Mouse (Mus musculus) limb, embryonic 11.5 days (tissue): ENCODE data around the gene Tnfsfm13. TPM values are rescaled to one million over a fixed set of nuclear protein-coding genes. Genes with fewer than 3 reads are reported as not detected.

Experiments
- ATAC-seq: fragments of 200-750 bp; cut with Nextera tagmentation; 2 replicates; pipeline ENCODE4 v1.8.0; 2017; ENCODE audit warnings: low read depth; ENCODE audit not compliant: insufficient number of reproducible peaks, low FRiP score, low TSS enrichment
- DNase-seq: peaks from one replicate; pipeline ENCODE4 v3.0.0-alpha.2; 2015; ENCODE audit warnings: low spot score
- H3K27ac ChIP-seq: fragments of 300-500 bp; sonication (generic); replicated peaks from 2 replicates; pipeline ENCODE4 v1.5.1; 2014; ENCODE audit warnings: low read depth, mild to moderate bottlenecking, low read length
- H3K27me3 ChIP-seq: fragments of 300-500 bp; sonication (generic); 2 replicates; pipeline ENCODE4 v1.6.1; 2014; ENCODE audit warnings: mild to moderate bottlenecking, low read length, mixed read lengths; ENCODE audit not compliant: control insufficient read depth, insufficient read depth
- H3K36me3 ChIP-seq: fragments of 300-500 bp; sonication (generic); 2 replicates; pipeline ENCODE4 v1.6.1; 2014; ENCODE audit warnings: mild to moderate bottlenecking, low read length, moderate library complexity, mixed read lengths; ENCODE audit not compliant: control insufficient read depth, insufficient read depth
- H3K4me1 ChIP-seq: fragments of 300-500 bp; sonication (generic); 2 replicates; pipeline ENCODE4 v1.6.1; 2014; ENCODE audit warnings: low read length, mixed read lengths; ENCODE audit not compliant: control insufficient read depth, insufficient read depth
- H3K4me2 ChIP-seq: fragments of 300-500 bp; sonication (generic); 2 replicates; pipeline ENCODE4 v1.6.1; 2014; ENCODE audit warnings: low read depth, mild to moderate bottlenecking, moderate library complexity; ENCODE audit not compliant: severe bottlenecking
- H3K4me3 ChIP-seq: fragments of 300-500 bp; sonication (generic); 2 replicates; pipeline ENCODE4 v1.5.1; 2014; ENCODE audit warnings: low read depth, low read length
- H3K9ac ChIP-seq: fragments of 300-500 bp; sonication (generic); 2 replicates; pipeline ENCODE4 v1.6.1; 2014; ENCODE audit warnings: mild to moderate bottlenecking, low read length
- H3K9me3 ChIP-seq: fragments of 300-500 bp; sonication (generic); 2 replicates; pipeline ENCODE4 v1.6.1; 2016; ENCODE audit warnings: low read length; ENCODE audit not compliant: control insufficient read depth
- WGBS: fragments of 180-500 bp; shearing (Covaris S2); extraction: QIAGEN DNeasy Blood & Tissue Kit; methylation state at CpG from one replicate; pipeline ENCODE4 v1.1.7; 2014; 5-methylcytosine and 5-hydroxymethylcytosine counted together
- polyA plus RNA-seq: library from polyadenylated mRNA; unstranded; fragments of >200 nt; fragmentation: Nextera tagmentation; extraction: Ambion mirVana; gene quantifications from 2 replicates; pipeline ENCODE4 v1.2.1, GENCODE M21; 2014

Gene Tnfsfm13
- polyA plus RNA-seq, 1 experiment from 2014 or later, result 1.3 TPM

- peaks cover 8% of the 10 kb centered on the region; the same call in 1 of the 2 replicates for H3K4me1 ChIP-seq
- WGBS, result under 1% methylated on average over 77 of the region's 80 CpGs
Observed at GRCm38 (mm10) chr11:69681314-69682208, 14.3 kb downstream of the Tnfsfm13 start, which contains the start of gene Senp3. TSS of gene Senp3 (minus strand) at chr11:69682084.

GRCm38 (mm10) chr11:69680136-69680855 lies 15.6 kb downstream of the Tnfsfm13 start:
- peak overlapping the region; percentile 66 for H3K4me3 ChIP-seq
- no peaks in the 10 kb centered on the region for H3K9me3 ChIP-seq
- WGBS, result 92% methylated on average over 30 of the region's 30 CpGs
- no peaks in the 10 kb centered on the region for H3K27me3 ChIP-seq
- no peak overlapping the region for H3K9ac ChIP-seq
- peaks cover 11% of the 10 kb centered on the region; the same call in 1 of the 2 replicates for H3K36me3 ChIP-seq
- ATAC-seq, result no peak
- peaks cover 8% of the 10 kb centered on the region; the same call in 1 of the 2 replicates for H3K4me1 ChIP-seq
- peak overlapping the region; percentile 92 for H3K4me2 ChIP-seq
- H3K27ac ChIP-seq, result no peak overlapping the region
- DNase-seq, result no peak

More at GRCm38 (mm10) chr11:69681314-69682208, 14.3 kb downstream of the Tnfsfm13 start, which contains the start of gene Senp3:
- peak within 1 kb of the TSS; percentile 92 for H3K4me2 ChIP-seq
- H3K9me3 ChIP-seq, result no peaks in the 10 kb centered on the region
- H3K9ac ChIP-seq, result peak within 1 kb of the TSS; percentile 80
- H3K27ac ChIP-seq, result peak within 1 kb of the TSS; percentile 92
- peak within 1 kb of the TSS; percentile 66 for H3K4me3 ChIP-seq
- DNase-seq (peak; percentile 99), ATAC-seq (peak; percentile 90)
- no peaks in the 10 kb centered on the region for H3K27me3 ChIP-seq
- H3K36me3 ChIP-seq, result peaks cover 9% of the 10 kb centered on the region; the same call in 1 of the 2 replicates

- no peak overlapping the region for H3K27ac ChIP-seq
- H3K36me3 ChIP-seq, result peaks cover 11% of the 10 kb centered on the region; the same call in 1 of the 2 replicates
Observed at GRCm38 (mm10) chr11:69679144-69679543, 16.8 kb downstream of the Tnfsfm13 start.

GRCm38 (mm10) chr11:69672211-69672706 lies 23.6 kb downstream of the Tnfsfm13 start, which contains the start of gene Eif4a1:
TSS of gene Eif4a1 (minus strand) at chr11:69672423.
- H3K36me3 ChIP-seq, result peaks cover 36% of the 10 kb centered on the region
- H3K9me3 ChIP-seq, result no peaks in the 10 kb centered on the region
- H3K4me1 ChIP-seq, result peaks cover 8% of the 10 kb centered on the region; the same call in 1 of the 2 replicates
- peak within 1 kb of the TSS; percentile 100 for H3K4me3 ChIP-seq
- H3K9ac ChIP-seq, result peak within 1 kb of the TSS; percentile 99
- peak; percentile 99 for DNase-seq
- H3K27ac ChIP-seq, result peak within 1 kb of the TSS; percentile 96
- no peaks in the 10 kb centered on the region for H3K27me3 ChIP-seq
- H3K4me2 ChIP-seq, result peak within 1 kb of the TSS; percentile 96
- WGBS, result under 1% methylated on average over 36 of the region's 36 CpGs
- ATAC-seq, result peak; percentile 99

More at GRCm38 (mm10) chr11:69679144-69679543, 16.8 kb downstream of the Tnfsfm13 start:
- ATAC-seq, result no peak
- H3K27me3 ChIP-seq, result no peaks in the 10 kb centered on the region
- H3K9ac ChIP-seq, result no peak overlapping the region
- H3K4me2 ChIP-seq, result no peak overlapping the region
- DNase-seq, result no peak
- no peaks in the 10 kb centered on the region for H3K9me3 ChIP-seq
- H3K4me3 ChIP-seq, result no peak overlapping the region
- 91% methylated on average over 2 of the region's 2 CpGs for WGBS
- H3K4me1 ChIP-seq, result peaks cover 8% of the 10 kb centered on the region; the same call in 1 of the 2 replicates

GRCm38 (mm10) chr11:69671726-69672124 lies 24.2 kb downstream of the Tnfsfm13 start:
- H3K4me2 ChIP-seq, result peak overlapping the region; percentile 96; the same call in 1 of the 2 replicates
- peaks cover 36% of the 10 kb centered on the region for H3K36me3 ChIP-seq
- H3K4me3 ChIP-seq, result peak overlapping the region; percentile 100
- WGBS, result under 1% methylated on average over 43 of the region's 43 CpGs
- no peaks in the 10 kb centered on the region for H3K9me3 ChIP-seq
- ATAC-seq, result peak; percentile 1; the same call in 1 of the 2 replicates
- H3K27me3 ChIP-seq, result no peaks in the 10 kb centered on the region
- peaks cover 8% of the 10 kb centered on the region; the same call in 1 of the 2 replicates for H3K4me1 ChIP-seq
- peak overlapping the region; percentile 96 for H3K27ac ChIP-seq
- DNase-seq, result no peak
- H3K9ac ChIP-seq, result peak overlapping the region; percentile 99

- H3K36me3 ChIP-seq, result peaks cover 37% of the 10 kb centered on the region
- ATAC-seq, result peak; percentile 70
- peak overlapping the region; percentile 100 for H3K4me3 ChIP-seq
- H3K4me2 ChIP-seq, result peak overlapping the region; percentile 96
- H3K27me3 ChIP-seq, result no peaks in the 10 kb centered on the region
- peaks cover 8% of the 10 kb centered on the region; the same call in 1 of the 2 replicates for H3K4me1 ChIP-seq
- peak overlapping the region; percentile 96 for H3K27ac ChIP-seq
- H3K9ac ChIP-seq, result peak overlapping the region; percentile 99
- under 1% methylated on average over 60 of the region's 61 CpGs for WGBS
- peak; percentile 97 for DNase-seq
- H3K9me3 ChIP-seq, result no peaks in the 10 kb centered on the region
Observed at GRCm38 (mm10) chr11:69670786-69671725, 24.8 kb downstream of the Tnfsfm13 start.

- no peak overlapping the region for H3K9ac ChIP-seq
- H3K9me3 ChIP-seq, result no peaks in the 10 kb centered on the region
- H3K27me3 ChIP-seq, result no peaks in the 10 kb centered on the region
- H3K36me3 ChIP-seq, result peaks cover 42% of the 10 kb centered on the region
- ATAC-seq (no peak), DNase-seq (no peak)
- H3K27ac ChIP-seq, result no peak overlapping the region
- WGBS, result 87% methylated on average over 3 of the region's 3 CpGs
- H3K4me2 ChIP-seq, result no peak overlapping the region
- H3K4me1 ChIP-seq, result peaks cover 11% of the 10 kb centered on the region
- no peak overlapping the region for H3K4me3 ChIP-seq
Observed at GRCm38 (mm10) chr11:69666665-69667005, 29.3 kb downstream of the Tnfsfm13 start.
